Mouse (Mus musculus) bone marrow, adult 2 months (tissue): ENCODE data around the gene Cwc22.

Experiments
- CTCF ChIP-seq: fragments of 200-500 bp; IDR thresholded peaks from 2 replicates; pipeline ENCODE4 v1.5.1; 2011; ENCODE audit warnings: low read length, control low read depth; ENCODE audit not compliant: control insufficient read depth, insufficient read depth
- POLR2A ChIP-seq: fragments of 200-500 bp; IDR thresholded peaks from 2 replicates; pipeline ENCODE4 v1.6.1; 2011; ENCODE audit warnings: low read depth, mild to moderate bottlenecking, control low read depth, low read length, borderline replicate concordance; ENCODE audit not compliant: control insufficient read depth

DNA sequence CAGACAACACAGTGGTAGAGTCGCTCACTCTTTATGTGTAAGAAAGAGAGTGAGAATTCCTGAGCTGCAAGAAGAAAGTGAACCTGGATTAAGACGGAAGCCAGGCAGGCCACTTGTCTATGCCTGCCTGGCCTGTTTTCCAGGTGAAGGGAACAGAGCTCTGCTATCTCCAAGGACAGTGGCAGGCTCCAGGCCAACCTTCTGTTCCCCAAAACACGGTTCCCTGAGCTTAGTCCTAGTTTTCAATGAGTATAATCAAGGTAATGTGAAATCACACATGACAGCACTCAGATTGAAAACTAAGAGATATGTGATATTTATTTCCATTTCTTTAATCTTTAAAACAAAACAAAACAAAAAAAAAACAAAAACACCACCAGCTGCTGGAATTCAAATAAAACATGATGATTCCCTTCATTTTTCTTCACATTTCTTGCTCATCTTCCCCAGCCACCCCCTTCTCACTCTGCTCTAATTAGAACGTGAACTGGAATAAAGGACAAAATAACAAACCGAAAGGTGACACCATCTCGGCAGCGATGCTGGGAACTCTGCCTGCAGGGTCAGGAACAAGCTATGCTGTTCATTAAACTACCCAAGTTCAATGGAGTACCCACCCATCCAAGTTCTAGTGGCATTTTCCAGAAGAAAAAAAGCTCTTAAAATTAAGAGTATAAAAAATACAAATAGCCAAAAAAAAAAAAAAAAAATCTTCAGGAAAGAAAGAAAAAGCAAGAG lies 20.8 kb downstream of the Cwc22 start:
- TF ChIP-seq CTCF: no peak
- no peak for TF ChIP-seq POLR2A
